Mouse (Mus musculus) C2C12 (cell line): ENCODE data around the gene Ift52.

Source experiments
- CTCF ChIP-seq: IDR thresholded peaks from one replicate; pipeline ENCODE4 v1.5.1; 2011; ENCODE audit not compliant: control insufficient read depth, insufficient read depth, insufficient read length
- MYOG ChIP-seq: IDR thresholded peaks from one replicate; pipeline ENCODE4 v1.6.1; 2011; ENCODE audit not compliant: control insufficient read depth, insufficient read length; ENCODE audit errors: extremely low read depth
- USF1 ChIP-seq: IDR thresholded peaks from one replicate; pipeline ENCODE4 v1.6.1; 2011; ENCODE audit warnings: low read depth, mild to moderate bottlenecking, control low read depth, moderate library complexity

- TF ChIP-seq USF1 (peak; percentile 2), MYOG (no peak), CTCF (peak; percentile 58)
Observed at GRCm38 (mm10) chr2:162999744-163000143, 17.4 kb upstream of the Ift52 start.
